Mouse (Mus musculus): ENCODE measurements around the gene Gon7. TPM values are rescaled to one million over a fixed set of nuclear protein-coding genes. Genes with fewer than 3 reads are reported as not detected.

Gene Gon7
- polyA plus RNA-seq, 1 experiment from 2014 or later = 24.0 TPM

GRCm38 (mm10) chr12:102743036-102743588, 14.5 kb downstream of the Gon7 start:
- Histone ChIP-seq H3K27ac (peak overlapping the region; percentile 97), H3K4me3 (peak overlapping the region; percentile 93), H3K36me3 (peaks cover 14% of the 10 kb centered on the region), H3K4me2 (peak overlapping the region; percentile 82), H3K9me3 (replicated peaks) (no peaks in the 10 kb centered on the region), H3K4me1 (replicated peaks) (peaks cover 21% of the 10 kb centered on the region), H3K9ac (peak overlapping the region; percentile 91), H3K27me3 (no peaks in the 10 kb centered on the region)
- ATAC-seq (replicated peaks; ENCODE audit: insufficient number of reproducible peaks, insufficient read depth, low FRiP score, low read depth) = peak; percentile 20; the same call in 1 of the 2 replicates
- WGBS = under 1% methylated on average over 33 of the region's 33 CpGs

- no peak overlapping the region for H3K27ac ChIP-seq
- no peak overlapping the region for H3K4me3 ChIP-seq
Measured at GRCm38 (mm10) chr12:102742056-102742455, 15.5 kb downstream of the Gon7 start.

GRCm38 (mm10) chr12:102740285-102740684, 17.3 kb downstream of the Gon7 start:
- 68% methylated on average over 3 of the region's 3 CpGs for WGBS
- H3K4me1 ChIP-seq (replicated peaks) = peaks cover 19% of the 10 kb centered on the region
- no peaks in the 10 kb centered on the region for H3K9me3 ChIP-seq (replicated peaks)
- H3K4me3 ChIP-seq = no peak overlapping the region
- no peak overlapping the region for H3K9ac ChIP-seq
- no peaks in the 10 kb centered on the region for H3K27me3 ChIP-seq
- H3K27ac ChIP-seq = no peak overlapping the region
- no peaks in the 10 kb centered on the region for H3K36me3 ChIP-seq
- ATAC-seq (replicated peaks; ENCODE audit: insufficient number of reproducible peaks, insufficient read depth, low FRiP score, low read depth) = no peak
- no peak overlapping the region for H3K4me2 ChIP-seq

More at GRCm38 (mm10) chr12:102742056-102742455, 15.5 kb downstream of the Gon7 start:
- 57% methylated on average over 7 of the region's 7 CpGs for WGBS
- Histone ChIP-seq H3K9ac (no peak overlapping the region), H3K36me3 (peaks cover 11% of the 10 kb centered on the region), H3K9me3 (replicated peaks) (no peaks in the 10 kb centered on the region), H3K27me3 (no peaks in the 10 kb centered on the region), H3K4me2 (no peak overlapping the region), H3K4me1 (replicated peaks) (peaks cover 21% of the 10 kb centered on the region)
- ATAC-seq (replicated peaks; ENCODE audit: insufficient number of reproducible peaks, insufficient read depth, low FRiP score, low read depth) = no peak

GRCm38 (mm10) chr12:102739096-102739495, 18.5 kb downstream of the Gon7 start:
- no peak overlapping the region for H3K9ac ChIP-seq
- no peaks in the 10 kb centered on the region for H3K27me3 ChIP-seq
- no peak overlapping the region for H3K27ac ChIP-seq
- H3K9me3 ChIP-seq (replicated peaks) = no peaks in the 10 kb centered on the region
- H3K4me2 ChIP-seq = no peak overlapping the region
- no peak overlapping the region for H3K4me3 ChIP-seq
- ATAC-seq (replicated peaks; ENCODE audit: insufficient number of reproducible peaks, insufficient read depth, low FRiP score, low read depth) = no peak
- peaks cover 10% of the 10 kb centered on the region for H3K4me1 ChIP-seq (replicated peaks)
- WGBS = 46% methylated on average over 5 of the region's 5 CpGs
- H3K36me3 ChIP-seq = no peaks in the 10 kb centered on the region

GRCm38 (mm10) chr12:102733381-102733780, 24.2 kb downstream of the Gon7 start:
- Histone ChIP-seq H3K27ac (no peak overlapping the region), H3K4me3 (no peak overlapping the region), H3K27me3 (no peaks in the 10 kb centered on the region), H3K9ac (no peak overlapping the region), H3K4me2 (no peak overlapping the region), H3K36me3 (no peaks in the 10 kb centered on the region), H3K9me3 (replicated peaks) (no peaks in the 10 kb centered on the region), H3K4me1 (replicated peaks) (peaks cover 19% of the 10 kb centered on the region)
- WGBS = 10% methylated on average over 5 of the region's 5 CpGs
- ATAC-seq (replicated peaks; ENCODE audit: insufficient number of reproducible peaks, insufficient read depth, low FRiP score, low read depth) = no peak

GRCm38 (mm10) chr12:102730798-102731619, 26.6 kb downstream of the Gon7 start:
- no peaks in the 10 kb centered on the region for H3K27me3 ChIP-seq
- H3K4me1 ChIP-seq (replicated peaks) = peaks cover 19% of the 10 kb centered on the region
- 37% methylated on average over 16 of the region's 16 CpGs for WGBS
- H3K4me3 ChIP-seq = no peak overlapping the region
- no peak for ATAC-seq (replicated peaks; ENCODE audit: insufficient number of reproducible peaks, insufficient read depth, low FRiP score, low read depth)
- H3K9ac ChIP-seq = no peak overlapping the region
- no peaks in the 10 kb centered on the region for H3K36me3 ChIP-seq
- H3K9me3 ChIP-seq (replicated peaks) = no peaks in the 10 kb centered on the region
- H3K27ac ChIP-seq = 0 out of 2 replicates have a peak overlapping the region, but pooled peaks have one; percentile 8
- H3K4me2 ChIP-seq = peak overlapping the region; percentile 52

GRCm38 (mm10) chr12:102729855-102730797, 27.5 kb downstream of the Gon7 start:
- H3K4me3 ChIP-seq = peak overlapping the region; percentile 25
- H3K4me2 ChIP-seq = peak overlapping the region; percentile 52
- 36% methylated on average over 26 of the region's 26 CpGs for WGBS
- no peak overlapping the region for H3K9ac ChIP-seq
- no peak overlapping the region for H3K27ac ChIP-seq
- H3K27me3 ChIP-seq = no peaks in the 10 kb centered on the region
- no peaks in the 10 kb centered on the region for H3K36me3 ChIP-seq
- peak; percentile 84 for ATAC-seq (replicated peaks; ENCODE audit: insufficient number of reproducible peaks, insufficient read depth, low FRiP score, low read depth)
- H3K4me1 ChIP-seq (replicated peaks) = peaks cover 19% of the 10 kb centered on the region
- H3K9me3 ChIP-seq (replicated peaks) = no peaks in the 10 kb centered on the region

- Histone ChIP-seq H3K9me3 (replicated peaks) (no peaks in the 10 kb centered on the region), H3K27me3 (no peaks in the 10 kb centered on the region), H3K36me3 (no peaks in the 10 kb centered on the region), H3K4me3 (no peak overlapping the region), H3K4me1 (replicated peaks) (peaks cover 8% of the 10 kb centered on the region), H3K9ac (no peak overlapping the region), H3K4me2 (no peak overlapping the region), H3K27ac (no peak overlapping the region)
- WGBS = 68% methylated on average over 7 of the region's 7 CpGs
- no peak for ATAC-seq (replicated peaks; ENCODE audit: insufficient number of reproducible peaks, insufficient read depth, low FRiP score, low read depth)
Measured at GRCm38 (mm10) chr12:102725761-102726175, 31.8 kb downstream of the Gon7 start.

GRCm38 (mm10) chr12:102725146-102725545, 32.5 kb downstream of the Gon7 start:
- no peaks in the 10 kb centered on the region for H3K9me3 ChIP-seq (replicated peaks)
- H3K27ac ChIP-seq = no peak overlapping the region
- no peaks in the 10 kb centered on the region for H3K27me3 ChIP-seq
- H3K4me3 ChIP-seq = no peak overlapping the region
- H3K4me1 ChIP-seq (replicated peaks) = peaks cover 2% of the 10 kb centered on the region
- no peak for ATAC-seq (replicated peaks; ENCODE audit: insufficient number of reproducible peaks, insufficient read depth, low FRiP score, low read depth)
- 92% methylated on average over 6 of the region's 6 CpGs for WGBS
- no peak overlapping the region for H3K9ac ChIP-seq
- H3K36me3 ChIP-seq = no peaks in the 10 kb centered on the region
- no peak overlapping the region for H3K4me2 ChIP-seq

GRCm38 (mm10) chr12:102723861-102724260, 33.7 kb downstream of the Gon7 start:
- ATAC-seq (replicated peaks; ENCODE audit: insufficient number of reproducible peaks, insufficient read depth, low FRiP score, low read depth) = no peak
- H3K9me3 ChIP-seq (replicated peaks) = no peaks in the 10 kb centered on the region

GRCm38 (mm10) chr12:102722966-102723365, 34.6 kb downstream of the Gon7 start:
- Histone ChIP-seq H3K27ac (no peak overlapping the region), H3K4me2 (no peak overlapping the region), H3K9ac (no peak overlapping the region), H3K4me3 (no peak overlapping the region), H3K9me3 (replicated peaks) (no peaks in the 10 kb centered on the region), H3K36me3 (no peaks in the 10 kb centered on the region), H3K4me1 (replicated peaks) (peaks cover 4% of the 10 kb centered on the region), H3K27me3 (no peaks in the 10 kb centered on the region)
- no peak for ATAC-seq (replicated peaks; ENCODE audit: insufficient number of reproducible peaks, insufficient read depth, low FRiP score, low read depth)
- 74% methylated on average over 8 of the region's 8 CpGs for WGBS

More at GRCm38 (mm10) chr12:102723861-102724260, 33.7 kb downstream of the Gon7 start:
- 34% methylated on average over 6 of the region's 6 CpGs for WGBS
- Histone ChIP-seq H3K27me3 (no peaks in the 10 kb centered on the region), H3K9ac (no peak overlapping the region), H3K36me3 (no peaks in the 10 kb centered on the region), H3K4me1 (replicated peaks) (peaks cover 4% of the 10 kb centered on the region), H3K4me3 (no peak overlapping the region), H3K27ac (peak overlapping the region; percentile 33; the same call in 1 of the 2 replicates), H3K4me2 (no peak overlapping the region)

Measured in heart, embryonic 15.5 days (tissue).